Mouse (Mus musculus) C2C12 (cell line): ENCODE data around the gene Fam120b.

Source experiments
- CEBPB ChIP-seq: IDR thresholded peaks from one replicate; pipeline ENCODE4 v1.6.1; 2011; ENCODE audit warnings: low read depth, mild to moderate bottlenecking, control low read depth, moderate library complexity
- CTCF ChIP-seq: IDR thresholded peaks from one replicate; pipeline ENCODE4 v1.5.1; 2011; ENCODE audit not compliant: control insufficient read depth, insufficient read depth, insufficient read length
- FOSL1 ChIP-seq: IDR thresholded peaks from one replicate; pipeline ENCODE4 v1.8.0; 2011; ENCODE audit warnings: mild to moderate bottlenecking, low read length; ENCODE audit not compliant: poor library complexity, insufficient read depth, severe bottlenecking
- MAX ChIP-seq: IDR thresholded peaks from one replicate; pipeline ENCODE4 v1.6.1; 2011; ENCODE audit warnings: mild to moderate bottlenecking, control low read depth
- MYOD1 ChIP-seq: IDR thresholded peaks from one replicate; pipeline ENCODE4 v1.6.1; 2011; ENCODE audit warnings: low read depth; ENCODE audit not compliant: control insufficient read depth, insufficient read length
- MYOG ChIP-seq: IDR thresholded peaks from one replicate; pipeline ENCODE4 v1.6.1; 2011; ENCODE audit not compliant: control insufficient read depth, insufficient read length; ENCODE audit errors: extremely low read depth
- USF1 ChIP-seq: IDR thresholded peaks from one replicate; pipeline ENCODE4 v1.6.1; 2011; ENCODE audit warnings: low read depth, mild to moderate bottlenecking, control low read depth, moderate library complexity

- TF ChIP-seq CTCF (no peak), USF1 (no peak), MAX (no peak), MYOG (no peak), MYOD1 (no peak), CEBPB (no peak), FOSL1 (no peak)
Measured at GRCm38 (mm10) chr17:15389356-15389755, 6.6 kb upstream of the Fam120b start.
